Mouse (Mus musculus) kidney, postnatal 10 days (tissue): Measurements from ENCODE around the gene Ywhab.
A peak's percentile ranks its signal among the peaks of the same experiment; 100 is the strongest.

Source experiments
- DNase-seq: peaks from one replicate; pipeline ENCODE4 v3.0.0; 2021; ENCODE audit warnings: mixed read lengths

Gene Ywhab

GRCm38 (mm10) chr2:163994654-163994976 is at the start of gene Ywhab:
TSS of gene Ywhab (plus strand) at chr2:163994960.
- no peak for DNase-seq

GRCm38 (mm10) chr2:163946221-163946620 is 48.5 kb upstream of the Ywhab start:
- DNase-seq = no peak

- no peak for DNase-seq
Measured at GRCm38 (mm10) chr2:163947976-163948375, 46.8 kb upstream of the Ywhab start.

- peak; percentile 77 for DNase-seq
Measured at GRCm38 (mm10) chr2:163951770-163952169, 43.0 kb upstream of the Ywhab start.

- DNase-seq = no peak
Measured at GRCm38 (mm10) chr2:163953622-163954310, 41.0 kb upstream of the Ywhab start.

GRCm38 (mm10) chr2:163964606-163965560 is 29.9 kb upstream of the Ywhab start:
- DNase-seq = no peak

GRCm38 (mm10) chr2:163965706-163966105 is 29.1 kb upstream of the Ywhab start:
- no peak for DNase-seq

- peak; percentile 78 for DNase-seq
Measured at GRCm38 (mm10) chr2:163968581-163968980, 26.2 kb upstream of the Ywhab start.

- DNase-seq = no peak
Measured at GRCm38 (mm10) chr2:163970326-163970725, 24.4 kb upstream of the Ywhab start.

GRCm38 (mm10) chr2:163974056-163974455 is 20.7 kb upstream of the Ywhab start:
- DNase-seq = peak; percentile 29

- no peak for DNase-seq
Measured at GRCm38 (mm10) chr2:163976448-163976847, 18.3 kb upstream of the Ywhab start.

- DNase-seq = no peak
Measured at GRCm38 (mm10) chr2:163987233-163987632, 7.5 kb upstream of the Ywhab start.

GRCm38 (mm10) chr2:163992871-163993270 is 1.9 kb upstream of the Ywhab start:
- no peak for DNase-seq

GRCm38 (mm10) chr2:163994977-163995862 is 460 bp downstream of the Ywhab start:
- peak; percentile 97 for DNase-seq

- no peak for DNase-seq
Measured at GRCm38 (mm10) chr2:163996275-163996674, 1.5 kb downstream of the Ywhab start.

- no peak for DNase-seq
Measured at GRCm38 (mm10) chr2:163996899-163997298, 2.1 kb downstream of the Ywhab start.

GRCm38 (mm10) chr2:163998981-163999380 is 4.2 kb downstream of the Ywhab start:
- no peak for DNase-seq

- no peak for DNase-seq
Measured at GRCm38 (mm10) chr2:164002637-164003036, 7.9 kb downstream of the Ywhab start.

- DNase-seq = no peak
Measured at GRCm38 (mm10) chr2:164004503-164004902, 9.7 kb downstream of the Ywhab start.

GRCm38 (mm10) chr2:164006932-164007331 is 12.2 kb downstream of the Ywhab start:
- peak; percentile 66 for DNase-seq

GRCm38 (mm10) chr2:164007547-164007946 is 12.8 kb downstream of the Ywhab start:
- DNase-seq = no peak

GRCm38 (mm10) chr2:164007987-164008545 is 13.3 kb downstream of the Ywhab start:
- DNase-seq = no peak

GRCm38 (mm10) chr2:164009227-164009626 is 14.5 kb downstream of the Ywhab start:
- peak; percentile 22 for DNase-seq
